Mouse (Mus musculus) kidney, postnatal 14 days (tissue): ENCODE measurements around the gene Zfp575.
"Not testable (repeated sequence)": the region's sequence is repeated elsewhere in the genome, so short reads cannot be mapped to it uniquely, and the experiment has no call there.

ENCODE experiments used
- DNase-seq: peaks from one replicate; pipeline ENCODE4 v3.0.0; 2022; ENCODE audit warnings: mixed read lengths

Gene Zfp575

GRCm38 (mm10) chr7:24587330-24588105, at the start of gene Zfp575, which contains the start of gene Ethe1:
Gene Zfp575 (minus strand): TSS chr7:24587641.
Gene Ethe1 (plus strand): TSS chr7:24587543.
- DNase-seq: peak; percentile 61

- no peak for DNase-seq
Measured at GRCm38 (mm10) chr7:24637046-24637445, 49.6 kb upstream of the Zfp575 start.

GRCm38 (mm10) chr7:24636264-24636663, 48.8 kb upstream of the Zfp575 start, which contains the start of gene Lypd3:
Gene Lypd3 (plus strand): TSS chr7:24636550.
- no peak for DNase-seq

GRCm38 (mm10) chr7:24630116-24630880, 42.9 kb upstream of the Zfp575 start:
- DNase-seq: no peak

- DNase-seq: no peak
Measured at GRCm38 (mm10) chr7:24629672-24630071, 42.2 kb upstream of the Zfp575 start.

GRCm38 (mm10) chr7:24628685-24629610, 41.5 kb upstream of the Zfp575 start:
- peak; percentile 90 for DNase-seq

- DNase-seq: no peak
Measured at GRCm38 (mm10) chr7:24622967-24623366, 35.5 kb upstream of the Zfp575 start.

- DNase-seq: no peak
Measured at GRCm38 (mm10) chr7:24621193-24621592, 33.8 kb upstream of the Zfp575 start.

GRCm38 (mm10) chr7:24619671-24620397, 32.4 kb upstream of the Zfp575 start:
- no peak for DNase-seq

GRCm38 (mm10) chr7:24618374-24618773, 30.9 kb upstream of the Zfp575 start:
- not testable (repeated sequence) for DNase-seq

- DNase-seq: no peak
Measured at GRCm38 (mm10) chr7:24617763-24618162, 30.3 kb upstream of the Zfp575 start.

- DNase-seq: no peak
Measured at GRCm38 (mm10) chr7:24614816-24615215, 27.4 kb upstream of the Zfp575 start.

- no peak for DNase-seq
Measured at GRCm38 (mm10) chr7:24612308-24612910, 25.0 kb upstream of the Zfp575 start.

GRCm38 (mm10) chr7:24611709-24612108, 24.3 kb upstream of the Zfp575 start:
- DNase-seq: no peak

- peak; percentile 95 for DNase-seq
Measured at GRCm38 (mm10) chr7:24610879-24611494, 23.5 kb upstream of the Zfp575 start.

- DNase-seq: peak; percentile 57
Measured at GRCm38 (mm10) chr7:24610144-24610878, 22.9 kb upstream of the Zfp575 start, which contains the start of gene Phldb3. Gene Phldb3 (plus strand): TSS chr7:24610763.

GRCm38 (mm10) chr7:24608561-24608960, 21.1 kb upstream of the Zfp575 start:
- no peak for DNase-seq

GRCm38 (mm10) chr7:24608017-24608416, 20.6 kb upstream of the Zfp575 start:
- peak; percentile 76 for DNase-seq

GRCm38 (mm10) chr7:24606046-24606445, 18.6 kb upstream of the Zfp575 start:
- DNase-seq: no peak

GRCm38 (mm10) chr7:24605561-24605960, 18.1 kb upstream of the Zfp575 start:
- no peak for DNase-seq
